Mouse (Mus musculus) cerebellum, postnatal 4 days (tissue): Measurements from ENCODE around the gene Pigt.

Experiments used
- DNase-seq, 2 experiments: peaks; one replicate each; pipeline ENCODE4 v3.0.0; 2022; ENCODE audit warnings: low spot score in 2 of 2, mixed read lengths in 1 of 2

Gene Pigt

GRCm38 (mm10) chr2:164520782-164521181, 23.5 kb downstream of the Pigt start:
- peak in 1 of 2 experiments; percentile 24 for DNase-seq

GRCm38 (mm10) chr2:164521841-164522240, 24.5 kb downstream of the Pigt start:
- no peak for DNase-seq

GRCm38 (mm10) chr2:164522280-164522679, 25.0 kb downstream of the Pigt start:
- no peak for DNase-seq

- DNase-seq: peak in 1 of 2 experiments; percentile 43
Measured at GRCm38 (mm10) chr2:164523301-164523773, 26.0 kb downstream of the Pigt start.

- no peak for DNase-seq
Measured at GRCm38 (mm10) chr2:164528557-164528956, 31.2 kb downstream of the Pigt start.

- DNase-seq: peak; percentile 59 to 79
Measured at GRCm38 (mm10) chr2:164531169-164531568, 33.8 kb downstream of the Pigt start.

- DNase-seq: no peak
Measured at GRCm38 (mm10) chr2:164534315-164534714, 37.0 kb downstream of the Pigt start.

- no peak for DNase-seq
Measured at GRCm38 (mm10) chr2:164537003-164537402, 39.7 kb downstream of the Pigt start.

GRCm38 (mm10) chr2:164540652-164541427, 43.5 kb downstream of the Pigt start:
- DNase-seq: no peak

- no peak for DNase-seq
Measured at GRCm38 (mm10) chr2:164542132-164542531, 44.8 kb downstream of the Pigt start.

- no peak for DNase-seq
Measured at GRCm38 (mm10) chr2:164542598-164542997, 45.3 kb downstream of the Pigt start.

- no peak for DNase-seq
Measured at GRCm38 (mm10) chr2:164543745-164544144, 46.4 kb downstream of the Pigt start.

- DNase-seq: no peak
Measured at GRCm38 (mm10) chr2:164544454-164545097, 47.3 kb downstream of the Pigt start.

GRCm38 (mm10) chr2:164549338-164549737, 52.0 kb downstream of the Pigt start:
- DNase-seq: no peak

GRCm38 (mm10) chr2:164549963-164550894, 52.9 kb downstream of the Pigt start:
- peak in 1 of 2 experiments; percentile 12 for DNase-seq

GRCm38 (mm10) chr2:164550895-164551269, 53.6 kb downstream of the Pigt start:
- no peak for DNase-seq

GRCm38 (mm10) chr2:164551502-164551901, 54.2 kb downstream of the Pigt start:
- no peak for DNase-seq
